Mouse (Mus musculus): ENCODE data around the gene Il22ra1. TPM values are rescaled to one million over a fixed set of nuclear protein-coding genes. Genes with fewer than 3 reads are reported as not detected.

Gene Il22ra1
- not detected in 2 replicates for polyA plus RNA-seq (2012; ENCODE audit: insufficient read depth, insufficient read length, missing spikeins)

DNA sequence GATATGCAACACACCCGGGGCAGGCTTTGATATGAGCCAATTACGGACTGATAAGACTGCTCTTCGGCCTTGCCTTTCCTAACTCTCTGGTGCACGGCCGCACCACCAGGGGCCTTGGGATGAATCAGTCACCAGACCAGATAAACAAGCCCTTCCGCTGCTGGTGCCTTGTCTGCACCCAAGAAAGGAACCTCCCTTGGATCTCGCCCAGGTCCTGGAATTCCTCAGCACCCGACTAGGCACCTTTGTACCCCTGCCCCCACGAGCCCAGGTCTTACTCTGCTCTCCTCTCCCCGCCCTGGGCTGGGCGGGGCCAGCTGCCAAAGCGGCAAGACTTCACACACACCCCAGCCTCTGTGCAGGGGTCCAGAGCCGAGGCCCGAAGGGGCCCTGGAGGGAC lies at the start of gene Il22ra1:
Gene Il22ra1, plus strand, starts transcription at position 356 of the 400 bp plus-strand sequence.
- Histone ChIP-seq H3K4me1 (ENCODE audit: control insufficient read depth, insufficient read depth, insufficient read length, low read length) (no peaks in the 10 kb centered on the region), H3K27ac (replicated peaks; ENCODE audit: low read depth, low read length) (no peak within 1 kb of the TSS), H3K4me3 (ENCODE audit: insufficient read depth, low read depth, low read length) (no peak within 1 kb of the TSS)

- Histone ChIP-seq H3K4me3 (ENCODE audit: insufficient read depth, low read depth, low read length) (no peak overlapping the region), H3K4me1 (ENCODE audit: control insufficient read depth, insufficient read depth, insufficient read length, low read length) (no peaks in the 10 kb centered on the region), H3K27ac (replicated peaks; ENCODE audit: low read depth, low read length) (no peak overlapping the region)
Measured at GRCm38 (mm10) chr4:135679316-135679715, 48.7 kb upstream of the Il22ra1 start.

- no peaks in the 10 kb centered on the region for H3K4me1 ChIP-seq (ENCODE audit: control insufficient read depth, insufficient read depth, insufficient read length, low read length)
- no peak overlapping the region for H3K27ac ChIP-seq (replicated peaks; ENCODE audit: low read depth, low read length)
- H3K4me3 ChIP-seq (ENCODE audit: insufficient read depth, low read depth, low read length): no peak overlapping the region
Measured at GRCm38 (mm10) chr4:135681789-135682188, 46.2 kb upstream of the Il22ra1 start.

- no peaks in the 10 kb centered on the region for H3K4me1 ChIP-seq (ENCODE audit: control insufficient read depth, insufficient read depth, insufficient read length, low read length)
- no peak overlapping the region for H3K4me3 ChIP-seq (ENCODE audit: insufficient read depth, low read depth, low read length)
- no peak overlapping the region for H3K27ac ChIP-seq (replicated peaks; ENCODE audit: low read depth, low read length)
Measured at GRCm38 (mm10) chr4:135683553-135683952, 44.4 kb upstream of the Il22ra1 start.

DNA sequence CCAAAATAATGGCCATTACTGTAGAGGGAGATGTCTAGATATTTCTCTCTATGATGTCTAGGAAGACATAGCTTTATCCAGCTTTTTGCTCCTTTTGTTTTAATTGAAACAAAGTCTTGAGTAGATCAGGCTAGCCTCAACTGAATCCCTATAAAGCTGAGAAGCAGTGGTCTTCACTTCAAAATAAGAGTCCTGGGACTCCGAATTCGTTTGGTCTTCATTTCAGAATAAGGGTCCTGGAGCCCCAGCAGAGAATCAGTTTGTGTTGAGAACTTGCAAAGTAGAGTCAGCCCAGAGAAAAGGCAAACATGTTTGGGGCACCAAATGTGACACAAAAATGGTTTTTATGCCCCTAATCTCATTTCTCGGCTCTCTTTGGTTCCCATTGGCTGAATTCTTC lies 43.2 kb upstream of the Il22ra1 start:
- no peak overlapping the region for H3K4me3 ChIP-seq (ENCODE audit: insufficient read depth, low read depth, low read length)
- H3K27ac ChIP-seq (replicated peaks; ENCODE audit: low read depth, low read length): no peak overlapping the region
- no peaks in the 10 kb centered on the region for H3K4me1 ChIP-seq (ENCODE audit: control insufficient read depth, insufficient read depth, insufficient read length, low read length)

DNA sequence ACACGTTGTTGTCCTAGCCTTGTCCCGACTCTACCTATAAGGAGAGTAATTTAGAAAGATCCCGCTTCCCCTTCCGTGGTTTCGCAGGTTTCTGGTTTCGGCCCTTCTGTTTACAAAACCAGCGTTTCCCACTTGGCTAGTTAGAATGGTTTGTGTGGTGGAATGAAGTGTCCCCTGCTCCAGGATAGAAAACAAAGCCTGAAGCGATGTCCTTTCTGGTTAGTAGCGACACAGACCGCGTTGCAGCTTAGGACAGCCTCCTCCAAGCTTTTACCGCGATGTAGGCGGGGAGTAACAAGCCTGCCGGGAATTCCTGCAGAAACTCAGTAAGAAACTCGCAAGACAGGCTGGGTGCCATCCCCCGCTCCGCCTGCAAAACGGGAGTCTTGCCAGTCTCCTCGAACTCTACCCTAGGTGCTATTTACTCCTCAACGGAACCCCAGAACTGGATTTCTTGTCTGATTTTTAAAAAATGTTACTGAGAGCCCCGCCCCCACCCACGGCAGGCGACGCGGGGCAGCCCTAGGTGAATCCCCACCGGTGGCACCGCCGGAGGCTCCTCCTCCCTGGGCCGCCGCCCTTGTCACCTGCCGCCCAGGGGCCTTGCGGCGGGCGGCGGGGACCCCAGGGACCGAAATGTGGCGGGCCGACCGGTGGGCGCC lies 41.9 kb upstream of the Il22ra1 start, which contains the start of gene Ifnlr1:
Gene Ifnlr1, plus strand, starts transcription at position 382 of the 662 bp plus-strand sequence.
- H3K4me3 ChIP-seq (ENCODE audit: insufficient read depth, low read depth, low read length): peak within 1 kb of the TSS; percentile 60
- H3K4me1 ChIP-seq (ENCODE audit: control insufficient read depth, insufficient read depth, insufficient read length, low read length): no peaks in the 10 kb centered on the region
- no peak within 1 kb of the TSS for H3K27ac ChIP-seq (replicated peaks; ENCODE audit: low read depth, low read length)

- Histone ChIP-seq H3K4me1 (ENCODE audit: control insufficient read depth, insufficient read depth, insufficient read length, low read length) (no peaks in the 10 kb centered on the region), H3K4me3 (ENCODE audit: insufficient read depth, low read depth, low read length) (peak overlapping the region; percentile 60), H3K27ac (replicated peaks; ENCODE audit: low read depth, low read length) (no peak overlapping the region)
Measured at GRCm38 (mm10) chr4:135686568-135686953, 41.4 kb upstream of the Il22ra1 start.

GRCm38 (mm10) chr4:135689797-135690196 lies 38.2 kb upstream of the Il22ra1 start:
- H3K4me3 ChIP-seq (ENCODE audit: insufficient read depth, low read depth, low read length): no peak overlapping the region
- no peaks in the 10 kb centered on the region for H3K4me1 ChIP-seq (ENCODE audit: control insufficient read depth, insufficient read depth, insufficient read length, low read length)
- H3K27ac ChIP-seq (replicated peaks; ENCODE audit: low read depth, low read length): no peak overlapping the region

- no peak overlapping the region for H3K4me3 ChIP-seq (ENCODE audit: insufficient read depth, low read depth, low read length)
- no peaks in the 10 kb centered on the region for H3K4me1 ChIP-seq (ENCODE audit: control insufficient read depth, insufficient read depth, insufficient read length, low read length)
- H3K27ac ChIP-seq (replicated peaks; ENCODE audit: low read depth, low read length): no peak overlapping the region
Measured at GRCm38 (mm10) chr4:135690241-135690640, 37.7 kb upstream of the Il22ra1 start.

GRCm38 (mm10) chr4:135692916-135693315 lies 35.1 kb upstream of the Il22ra1 start:
- H3K27ac ChIP-seq (replicated peaks; ENCODE audit: low read depth, low read length): no peak overlapping the region
- no peak overlapping the region for H3K4me3 ChIP-seq (ENCODE audit: insufficient read depth, low read depth, low read length)
- H3K4me1 ChIP-seq (ENCODE audit: control insufficient read depth, insufficient read depth, insufficient read length, low read length): no peaks in the 10 kb centered on the region

DNA sequence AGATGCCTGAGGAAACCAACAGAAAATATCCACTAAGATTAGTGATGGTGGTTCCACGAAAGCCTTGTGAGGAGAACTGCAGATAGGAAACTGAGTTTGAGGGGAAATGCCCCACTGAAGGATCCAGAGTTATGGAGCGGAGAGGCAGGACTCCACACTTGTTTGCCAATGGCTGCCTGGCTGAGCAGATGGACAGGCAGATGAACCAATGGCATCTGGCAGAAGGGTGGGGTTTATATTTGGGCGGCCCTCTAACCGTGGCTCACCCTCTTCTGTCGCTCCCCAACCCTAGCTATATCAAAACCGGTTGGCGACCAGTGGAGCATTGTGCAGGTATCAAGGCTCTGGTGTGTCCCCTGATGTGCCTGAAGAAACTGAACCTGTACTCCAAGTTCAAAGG lies 29.5 kb upstream of the Il22ra1 start:
- H3K4me3 ChIP-seq (ENCODE audit: insufficient read depth, low read depth, low read length): no peak overlapping the region
- H3K27ac ChIP-seq (replicated peaks; ENCODE audit: low read depth, low read length): no peak overlapping the region
- H3K4me1 ChIP-seq (ENCODE audit: control insufficient read depth, insufficient read depth, insufficient read length, low read length): 0 out of 2 replicates have a peak, but pooled peaks cover 1% of the 10 kb centered on the region

DNA sequence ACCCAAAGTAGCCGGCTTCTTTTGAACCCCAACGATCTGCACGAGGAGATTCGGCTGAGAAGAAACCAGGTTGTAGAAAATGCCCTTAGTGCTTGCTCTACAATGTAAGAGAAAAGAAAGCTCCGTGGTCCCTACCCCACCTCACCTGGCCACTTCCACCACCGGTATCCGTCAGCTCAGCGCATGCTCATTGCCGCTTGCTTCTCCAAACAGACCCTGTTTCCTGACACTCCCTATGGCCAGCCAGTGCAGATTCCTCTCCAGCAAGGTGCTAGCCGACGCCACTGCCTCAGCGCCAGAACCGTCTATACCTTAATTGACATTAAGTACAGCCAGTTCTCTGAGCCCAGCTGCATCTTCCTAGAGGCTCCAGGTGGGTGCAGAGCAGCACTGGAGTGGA lies 24.5 kb upstream of the Il22ra1 start:
- Histone ChIP-seq H3K4me3 (ENCODE audit: insufficient read depth, low read depth, low read length) (no peak overlapping the region), H3K4me1 (ENCODE audit: control insufficient read depth, insufficient read depth, insufficient read length, low read length) (0 out of 2 replicates have a peak, but pooled peaks cover 4% of the 10 kb centered on the region), H3K27ac (replicated peaks; ENCODE audit: low read depth, low read length) (0 out of 2 replicates have a peak overlapping the region, but pooled peaks have one; percentile 14)

GRCm38 (mm10) chr4:135704016-135704415 lies 24.0 kb upstream of the Il22ra1 start:
- Histone ChIP-seq H3K27ac (replicated peaks; ENCODE audit: low read depth, low read length) (no peak overlapping the region), H3K4me1 (ENCODE audit: control insufficient read depth, insufficient read depth, insufficient read length, low read length) (0 out of 2 replicates have a peak, but pooled peaks cover 4% of the 10 kb centered on the region), H3K4me3 (ENCODE audit: insufficient read depth, low read depth, low read length) (no peak overlapping the region)

- 0 out of 2 replicates have a peak, but pooled peaks cover 4% of the 10 kb centered on the region for H3K4me1 ChIP-seq (ENCODE audit: control insufficient read depth, insufficient read depth, insufficient read length, low read length)
- H3K27ac ChIP-seq (replicated peaks; ENCODE audit: low read depth, low read length): no peak overlapping the region
- H3K4me3 ChIP-seq (ENCODE audit: insufficient read depth, low read depth, low read length): no peak overlapping the region
Measured at GRCm38 (mm10) chr4:135706045-135706444, 21.9 kb upstream of the Il22ra1 start.

GRCm38 (mm10) chr4:135709072-135709564 lies 18.9 kb upstream of the Il22ra1 start:
- Histone ChIP-seq H3K27ac (replicated peaks; ENCODE audit: low read depth, low read length) (no peak overlapping the region), H3K4me1 (ENCODE audit: control insufficient read depth, insufficient read depth, insufficient read length, low read length) (no peaks in the 10 kb centered on the region), H3K4me3 (ENCODE audit: insufficient read depth, low read depth, low read length) (peak overlapping the region; percentile 39)

GRCm38 (mm10) chr4:135709621-135710020 lies 18.4 kb upstream of the Il22ra1 start:
- Histone ChIP-seq H3K4me3 (ENCODE audit: insufficient read depth, low read depth, low read length) (no peak overlapping the region), H3K4me1 (ENCODE audit: control insufficient read depth, insufficient read depth, insufficient read length, low read length) (no peaks in the 10 kb centered on the region), H3K27ac (replicated peaks; ENCODE audit: low read depth, low read length) (no peak overlapping the region)

Data from brown adipose tissue, adult 24 weeks (tissue).